In genomic region chr5:92599030-92599429, GRCm38 (mm10) we compare ENCODE assay signal across 11 mouse cellular contexts. TPM values are rescaled to one million over a fixed set of nuclear protein-coding genes. Genes with fewer than 3 reads are reported as not detected.
DNase-seq lines count a peak whose midpoint lies in the region; ATAC-seq and TF ChIP-seq lines count a peak whose summit lies in the region.
"Had no signal": no experiment of that assay in that cellular context is flagged by ENCODE, and none has a peak within 500 bp of the region (broad histone marks: within the 10 kb centered on the region; RNA-seq: fewer than 3 reads in every experiment).

No protein-coding gene starts in this region.

- H3K4me2 ChIP-seq in stomach, postnatal 0 days (replicated peaks; ENCODE audit: low read depth) = no peak overlapping the region
- H3K4me2 ChIP-seq in hindbrain, embryonic 13.5 days = no peak overlapping the region
- H3K4me2 ChIP-seq: lung, embryonic 14.5 days had no signal

- H3K27ac ChIP-seq in stomach, postnatal 0 days (replicated peaks) = no peak overlapping the region
- no peak overlapping the region for H3K27ac ChIP-seq in hindbrain, embryonic 13.5 days

- 54% methylated on average over 10 of the region's 10 CpGs for WGBS in stomach, postnatal 0 days
- WGBS in hindbrain, embryonic 13.5 days = 87% methylated on average over 10 of the region's 10 CpGs

- H3K9ac ChIP-seq in stomach, postnatal 0 days (ENCODE audit: low read length) = no peak overlapping the region
- no peak overlapping the region for H3K9ac ChIP-seq in hindbrain, embryonic 13.5 days
- H3K9ac ChIP-seq: lung, embryonic 14.5 days had no signal

- H3K36me3 ChIP-seq in stomach, postnatal 0 days (ENCODE audit: control insufficient read depth, insufficient read depth, low read length) = no peaks in the 10 kb centered on the region
- H3K36me3 ChIP-seq in hindbrain, embryonic 13.5 days = no peaks in the 10 kb centered on the region

- no peak for TF ChIP-seq EP300 in stomach, postnatal 0 days (optimal IDR thresholded peaks at IDR 0.05)

- H3K9me3 ChIP-seq in stomach, postnatal 0 days (ENCODE audit: control insufficient read depth, low read length) = no peaks in the 10 kb centered on the region
- no peaks in the 10 kb centered on the region for H3K9me3 ChIP-seq in hindbrain, embryonic 13.5 days

- H3K4me3 ChIP-seq in stomach, postnatal 0 days (ENCODE audit: low read depth, low read length) = no peak overlapping the region
- H3K4me3 ChIP-seq in hindbrain, embryonic 13.5 days = no peak overlapping the region

- H3K27me3 ChIP-seq in stomach, postnatal 0 days (ENCODE audit: control insufficient read depth, insufficient read depth, low read length) = no peaks in the 10 kb centered on the region
- H3K27me3 ChIP-seq in hindbrain, embryonic 13.5 days = peaks cover 11% of the 10 kb centered on the region; the same call in 1 of the 2 replicates

- 0 out of 2 replicates have a peak, but pooled peaks cover 3% of the 10 kb centered on the region for H3K4me1 ChIP-seq in stomach, postnatal 0 days (replicated peaks; ENCODE audit: control insufficient read depth, insufficient read depth)
- H3K4me1 ChIP-seq in hindbrain, embryonic 13.5 days (replicated peaks) = no peaks in the 10 kb centered on the region; the same call in 1 of the 2 replicates

- 0 out of 2 replicates have a peak, but pooled peaks have one; percentile 49 for ATAC-seq in stomach, postnatal 0 days (ENCODE audit: low FRiP score, low TSS enrichment)
- no peak for ATAC-seq in hindbrain, embryonic 13.5 days (ENCODE audit: low FRiP score)

- peak; percentile 8 to 39 for DNase-seq in left cerebral cortex, postnatal 25 days (ENCODE audit: low spot score in 2 of 2)
- DNase-seq in left cerebral cortex, postnatal 14 days (ENCODE audit: low spot score in 2 of 2) = no peak
- peak; percentile 32 for DNase-seq in adipocyte (ENCODE audit: low spot score)
- peak; percentile 79 for DNase-seq in gastrocnemius, postnatal 14 days
- peak; percentile 63 for DNase-seq in stomach, postnatal 0 days (ENCODE audit: low spot score)
- DNase-seq in c-Kit-positive CD71-positive TER-119-positive erythroid progenitor cells, embryonic 14.5 days (ENCODE audit: low spot score) = no peak
- DNase-seq: kidney, postnatal 36 days; lung, embryonic 14.5 days had no signal

- intact Hi-C loops in left cerebral cortex, postnatal 25 days (cut with DNase I) = no loop called here
- intact Hi-C loops in left cerebral cortex, postnatal 14 days (cut with DNase I) = no loop called here
- intact Hi-C loops in gastrocnemius, postnatal 14 days (cut with DNase I; ENCODE audit: low total_unique reads) = no loop called here

- no peak for TF ChIP-seq CTCF in stomach, postnatal 0 days (IDR thresholded peaks at IDR 0.05; ENCODE audit: low read depth)

RNA-seq across cellular contexts. Expression of gene Stbd1, which starts 3.8 kb away (rescaled TPM):
- total RNA-seq in left cerebral cortex, postnatal 25 days (2021) = under 1 TPM; 0.71 to 0.87 TPM
- 1 to 10 TPM in 1 of 2 experiments, under 1 TPM in 1; 0.59 to 1.2 TPM for total RNA-seq in left cerebral cortex, postnatal 14 days (2021)
- total RNA-seq in gastrocnemius, postnatal 14 days (2021) = 100 to 1,000 TPM in 1 of 2 experiments, 10 to 100 TPM in 1; 84.1 to 108 TPM
- 17.9 and 19.2 TPM in 2 replicates for polyA plus RNA-seq in stomach, postnatal 0 days (2015; fragmentation: Nextera tagmentation; extraction: Ambion mirVana)
- 7.6 and 8.9 TPM in 2 replicates for polyA plus RNA-seq in hindbrain, embryonic 13.5 days (2015; fragmentation: Nextera tagmentation; extraction: Ambion mirVana)

RNA-seq across cellular contexts. Expression of gene Fam47e, which starts 44.2 kb away (rescaled TPM):
- under 1 TPM; 0.30 to 0.34 TPM for total RNA-seq in left cerebral cortex, postnatal 25 days (2021)
- under 1 TPM in 1 of 2 experiments, not detected in 1; 0.49 TPM for total RNA-seq in left cerebral cortex, postnatal 14 days (2021)
- total RNA-seq in gastrocnemius, postnatal 14 days (2021) = not detected
- polyA plus RNA-seq in stomach, postnatal 0 days (2015; fragmentation: Nextera tagmentation; extraction: Ambion mirVana) = 0.13 and 0.19 TPM in 2 replicates
- polyA plus RNA-seq in hindbrain, embryonic 13.5 days (2015; fragmentation: Nextera tagmentation; extraction: Ambion mirVana) = 0.28 and 1.1 TPM in 2 replicates
- total RNA-seq: ES-E14 had no signal
- polyA plus RNA-seq: hindbrain, embryonic 11.5 days; lung, embryonic 14.5 days had no signal

Comparison
In these comparisons a context has a peak if more than half of its experiments do, and no peak if none do; other contexts are left out.
1. DNase-seq: peak in left cerebral cortex, postnatal 25 days (2 of 2), adipocyte (single experiment), gastrocnemius, postnatal 14 days (single experiment) and stomach, postnatal 0 days (single experiment); none in left cerebral cortex, postnatal 14 days (0 of 2) and c-Kit-positive CD71-positive TER-119-positive erythroid progenitor cells, embryonic 14.5 days (single experiment).
2. RNA of gene Stbd1, which starts 3.8 kb away (total RNA-seq): 84.1 to 108 TPM in gastrocnemius, postnatal 14 days; 0.59 to 1.2 TPM in left cerebral cortex, postnatal 14 days and 0.71 to 0.87 TPM in left cerebral cortex, postnatal 25 days; every median in the first group is over 10 times any median in the second.